Mouse (Mus musculus) neural tube, embryonic 14.5 days (tissue): ENCODE data around the gene Kmt5c. TPM values are rescaled to one million over a fixed set of nuclear protein-coding genes. Genes with fewer than 3 reads are reported as not detected.

Source experiments
- ATAC-seq: fragments of 200-750 bp; cut with Nextera tagmentation; 2 replicates; pipeline ENCODE4 v1.8.0; 2017; ENCODE audit warnings: low read depth, mild to moderate bottlenecking, moderate TSS enrichment, moderate library complexity
- H3K27ac ChIP-seq: fragments of 300-500 bp; sonication (generic); 2 replicates; pipeline ENCODE4 v1.5.1; 2014; ENCODE audit warnings: low read depth, mild to moderate bottlenecking, control low read depth, low read length, moderate library complexity, mixed read lengths
- H3K27me3 ChIP-seq: fragments of 300-500 bp; sonication (generic); 2 replicates; pipeline ENCODE4 v1.6.1; 2014; ENCODE audit warnings: low read length; ENCODE audit not compliant: control insufficient read depth, insufficient read depth
- H3K36me3 ChIP-seq: fragments of 300-500 bp; sonication (generic); 2 replicates; pipeline ENCODE4 v1.6.1; 2014; ENCODE audit warnings: low read length, mixed read lengths; ENCODE audit not compliant: control insufficient read depth, insufficient read depth
- H3K4me1 ChIP-seq: fragments of 300-500 bp; sonication (generic); 2 replicates; pipeline ENCODE4 v1.6.1; 2014; ENCODE audit warnings: low read length; ENCODE audit not compliant: control insufficient read depth, insufficient read depth
- H3K4me2 ChIP-seq: fragments of 300-500 bp; sonication (generic); 2 replicates; pipeline ENCODE4 v1.6.1; 2014; ENCODE audit warnings: mild to moderate bottlenecking, low read depth, low read length, control low read depth
- H3K4me3 ChIP-seq: fragments of 300-500 bp; sonication (generic); 2 replicates; pipeline ENCODE4 v1.5.1; 2014; ENCODE audit warnings: low read depth, low read length, control low read depth, mixed read lengths
- H3K9ac ChIP-seq: fragments of 300-500 bp; sonication (generic); replicated peaks from 2 replicates; pipeline ENCODE4 v1.6.1; 2014; ENCODE audit warnings: low read depth, mild to moderate bottlenecking, control low read depth, low read length, mixed read lengths
- H3K9me3 ChIP-seq: fragments of 300-500 bp; sonication (generic); 2 replicates; pipeline ENCODE4 v1.6.1; 2016; ENCODE audit warnings: low read length; ENCODE audit not compliant: control insufficient read depth
- WGBS: fragments of 180-500 bp; shearing (Covaris S2); extraction: QIAGEN DNeasy Blood & Tissue Kit; methylation state at CpG from one replicate; pipeline ENCODE4 v1.1.7; 2014; 5-methylcytosine and 5-hydroxymethylcytosine counted together
- polyA plus RNA-seq: library from polyadenylated mRNA; unstranded; fragments of >200 nt; fragmentation: Nextera tagmentation; extraction: Ambion mirVana; gene quantifications from 2 replicates; pipeline ENCODE4 v1.2.1, GENCODE M21; 2014

Kmt5c gene
- polyA plus RNA-seq, 1 experiment from 2014 or later: 50.9 TPM

DNA sequence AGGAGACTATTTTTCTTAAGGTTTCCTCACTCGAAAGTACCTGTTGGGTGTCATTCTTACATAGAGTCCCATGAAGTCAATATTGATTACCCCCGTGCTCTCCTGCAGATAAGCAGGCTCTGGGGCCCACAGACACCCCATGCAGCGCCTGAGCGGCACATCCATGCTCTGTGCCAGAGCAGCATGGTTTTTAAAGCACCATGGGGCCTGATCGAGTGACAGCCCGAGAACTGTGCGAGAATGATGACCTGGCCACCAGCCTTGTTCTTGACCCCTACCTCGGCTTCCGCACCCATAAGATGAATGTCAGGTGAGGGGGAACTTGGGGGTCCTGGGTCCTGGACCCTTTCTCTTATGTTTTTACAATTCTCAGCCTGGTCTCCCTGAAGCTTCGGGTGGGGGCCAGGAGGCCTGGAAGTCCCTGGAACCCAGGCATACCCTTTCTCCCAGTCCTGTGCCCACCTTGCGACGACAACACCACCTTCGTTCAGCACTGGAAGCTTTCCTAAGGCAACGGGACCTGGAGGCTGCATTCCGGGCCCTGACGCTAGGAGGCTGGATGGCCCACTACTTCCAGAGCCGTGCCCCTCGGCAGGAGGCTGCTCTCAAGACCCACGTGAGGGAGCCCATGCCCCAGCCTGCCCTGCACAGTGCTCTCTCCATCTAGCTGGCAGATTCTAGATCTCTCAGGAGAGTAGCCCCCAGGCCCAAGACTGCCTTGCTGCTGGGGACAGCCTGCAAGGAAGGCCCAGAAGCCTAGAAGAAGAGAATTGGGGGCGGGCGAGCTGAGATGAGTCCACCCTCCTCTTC is 2.0 kb downstream of the Kmt5c start:
- Histone ChIP-seq H3K4me2 (peak overlapping the region; percentile 84), H3K36me3 (peaks cover 7% of the 10 kb centered on the region), H3K4me1 (peaks cover 31% of the 10 kb centered on the region), H3K27me3 (no peaks in the 10 kb centered on the region), H3K27ac (no peak overlapping the region), H3K9me3 (no peaks in the 10 kb centered on the region), H3K9ac (peak overlapping the region; percentile 87; the same call in 1 of the 2 replicates), H3K4me3 (peak overlapping the region; percentile 74; the same call in 1 of the 2 replicates)
- no peak for ATAC-seq
- WGBS: 81% methylated on average over 21 of the region's 21 CpGs

DNA sequence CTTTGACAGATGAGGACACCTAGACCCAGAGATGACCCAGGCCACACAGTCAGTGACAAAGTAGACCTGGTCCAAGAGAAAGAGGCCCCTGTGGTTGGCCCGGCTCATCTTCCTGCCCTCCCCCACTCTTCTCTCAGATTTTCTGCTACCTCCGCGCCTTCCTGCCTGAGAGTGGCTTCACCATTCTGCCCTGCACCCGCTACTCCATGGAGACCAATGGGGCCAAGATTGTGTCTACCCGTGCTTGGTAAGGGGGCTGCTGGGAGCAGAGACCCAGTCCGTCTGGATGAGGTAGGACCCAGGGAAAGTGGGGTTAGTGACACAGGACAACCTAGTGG is 2.5 kb downstream of the Kmt5c start:
- Histone ChIP-seq H3K9me3 (no peaks in the 10 kb centered on the region), H3K27me3 (no peaks in the 10 kb centered on the region), H3K27ac (no peak overlapping the region), H3K4me2 (0 out of 2 replicates have a peak overlapping the region, but pooled peaks have one; percentile 84), H3K4me1 (peaks cover 31% of the 10 kb centered on the region), H3K4me3 (no peak overlapping the region; the same call in 1 of the 2 replicates), H3K9ac (no peak overlapping the region), H3K36me3 (peaks cover 7% of the 10 kb centered on the region)
- WGBS: 96% methylated on average over 6 of the region's 6 CpGs
- no peak for ATAC-seq

- no peak for ATAC-seq
- no peaks in the 10 kb centered on the region for H3K27me3 ChIP-seq
- no peaks in the 10 kb centered on the region for H3K9me3 ChIP-seq
- peaks cover 30% of the 10 kb centered on the region for H3K4me1 ChIP-seq
- H3K4me2 ChIP-seq: no peak overlapping the region
- WGBS: 88% methylated on average over 2 of the region's 2 CpGs
- H3K4me3 ChIP-seq: no peak overlapping the region
- peaks cover 7% of the 10 kb centered on the region for H3K36me3 ChIP-seq
- H3K9ac ChIP-seq: no peak overlapping the region
- H3K27ac ChIP-seq: no peak overlapping the region
Observed at GRCm38 (mm10) chr7:4743354-4743753, 3.4 kb downstream of the Kmt5c start.

DNA sequence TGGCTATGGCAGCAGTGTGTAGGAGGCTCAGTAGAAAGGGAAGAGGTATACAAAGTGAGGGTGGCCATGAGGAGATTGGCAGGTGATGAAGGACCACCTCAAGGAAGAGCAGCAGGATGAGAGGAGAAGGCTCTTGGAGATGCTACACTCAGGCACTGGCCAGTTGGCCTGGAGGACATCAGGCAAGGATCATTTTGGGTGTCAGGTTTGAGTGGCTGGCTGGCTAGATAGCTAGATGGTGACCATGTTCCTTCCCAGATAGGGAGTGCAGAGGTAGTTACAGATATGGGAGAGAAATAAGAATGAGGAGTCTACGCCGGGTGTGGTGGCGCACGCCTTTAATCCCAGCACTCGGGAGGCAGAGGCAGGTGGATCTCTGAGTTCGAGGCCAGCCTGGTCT is 5.0 kb downstream of the Kmt5c start:
- Histone ChIP-seq H3K36me3 (peaks cover 7% of the 10 kb centered on the region), H3K9me3 (no peaks in the 10 kb centered on the region), H3K4me3 (no peak overlapping the region), H3K4me2 (no peak overlapping the region), H3K4me1 (peaks cover 22% of the 10 kb centered on the region), H3K27ac (no peak overlapping the region), H3K9ac (no peak overlapping the region), H3K27me3 (no peaks in the 10 kb centered on the region)
- 96% methylated on average over 5 of the region's 6 CpGs for whole genome bisulfite sequencing
- ATAC-seq: no peak

- Histone ChIP-seq H3K4me3 (no peak overlapping the region), H3K9me3 (no peaks in the 10 kb centered on the region), H3K4me2 (no peak overlapping the region), H3K4me1 (peaks cover 12% of the 10 kb centered on the region), H3K9ac (no peak overlapping the region), H3K27ac (no peak overlapping the region), H3K36me3 (peaks cover 7% of the 10 kb centered on the region), H3K27me3 (no peaks in the 10 kb centered on the region)
- 88% methylated on average over 22 of the region's 22 CpGs for WGBS
- ATAC-seq: no peak
Observed at GRCm38 (mm10) chr7:4746326-4746980, 6.5 kb downstream of the Kmt5c start.

GRCm38 (mm10) chr7:4747156-4747899 is 7.4 kb downstream of the Kmt5c start:
- H3K9ac ChIP-seq: no peak overlapping the region
- H3K4me1 ChIP-seq: peaks cover 6% of the 10 kb centered on the region; the same call in 1 of the 2 replicates
- ATAC-seq: no peak
- no peak overlapping the region for H3K4me2 ChIP-seq
- WGBS: 75% methylated on average over 9 of the region's 9 CpGs
- no peaks in the 10 kb centered on the region for H3K9me3 ChIP-seq
- no peak overlapping the region for H3K4me3 ChIP-seq
- H3K27me3 ChIP-seq: no peaks in the 10 kb centered on the region
- H3K36me3 ChIP-seq: peaks cover 7% of the 10 kb centered on the region
- H3K27ac ChIP-seq: no peak overlapping the region

- H3K27me3 ChIP-seq: no peaks in the 10 kb centered on the region
- 85% methylated on average over 4 of the region's 4 CpGs for WGBS
- H3K9me3 ChIP-seq: no peaks in the 10 kb centered on the region
- H3K36me3 ChIP-seq: peaks cover 7% of the 10 kb centered on the region
- no peak for ATAC-seq
- no peak overlapping the region for H3K4me3 ChIP-seq
- H3K4me1 ChIP-seq: 0 out of 2 replicates have a peak, but pooled peaks cover 3% of the 10 kb centered on the region
- H3K27ac ChIP-seq: no peak overlapping the region
- H3K9ac ChIP-seq: no peak overlapping the region
- no peak overlapping the region for H3K4me2 ChIP-seq
Observed at GRCm38 (mm10) chr7:4748321-4748720, 8.4 kb downstream of the Kmt5c start.

DNA sequence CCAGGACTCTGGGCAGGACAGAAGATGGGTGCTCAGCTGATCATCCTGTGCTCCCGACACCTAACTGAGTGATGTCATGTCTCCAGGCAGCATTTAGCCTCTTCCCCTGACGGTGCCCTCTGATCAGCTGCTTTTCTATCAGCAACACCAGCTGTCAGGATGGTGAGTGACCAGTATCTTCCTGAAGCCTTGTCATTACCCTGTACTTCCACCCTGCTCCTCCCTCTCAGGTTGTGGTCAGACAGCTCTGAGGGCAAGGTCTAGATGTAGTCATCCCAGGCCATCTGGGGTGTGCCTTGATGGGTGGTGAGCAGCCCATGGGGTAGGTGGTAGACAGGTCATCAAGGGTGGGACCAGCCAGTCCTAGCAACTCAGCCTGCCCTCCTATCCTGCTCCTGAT is 9.3 kb downstream of the Kmt5c start:
- H3K27ac ChIP-seq: no peak overlapping the region
- H3K27me3 ChIP-seq: no peaks in the 10 kb centered on the region
- H3K4me2 ChIP-seq: no peak overlapping the region
- H3K36me3 ChIP-seq: peaks cover 7% of the 10 kb centered on the region
- no peaks in the 10 kb centered on the region for H3K9me3 ChIP-seq
- H3K4me1 ChIP-seq: 0 out of 2 replicates have a peak, but pooled peaks cover 3% of the 10 kb centered on the region
- no peak overlapping the region for H3K9ac ChIP-seq
- 87% methylated on average over 2 of the region's 2 CpGs for WGBS
- no peak overlapping the region for H3K4me3 ChIP-seq
- no peak for ATAC-seq
